Mouse (Mus musculus) stomach, embryonic 14.5 days (tissue): ENCODE measurements around the gene Ppp1r10. TPM values are rescaled to one million over a fixed set of nuclear protein-coding genes. Genes with fewer than 3 reads are reported as not detected.
"Not testable (repeated sequence)": the region's sequence is repeated elsewhere in the genome, so short reads cannot be mapped to it uniquely, and the experiment has no call there.

Experiments used
- ATAC-seq: fragments of 200-750 bp; cut with Nextera tagmentation; 2 replicates; pipeline ENCODE4 v1.8.0; 2017; ENCODE audit warnings: low read depth, moderate TSS enrichment; ENCODE audit not compliant: insufficient number of reproducible peaks, insufficient read depth, low FRiP score
- H3K27ac ChIP-seq: fragments of 300-500 bp; sonication (generic); 2 replicates; pipeline ENCODE4 v1.5.1; 2014; ENCODE audit warnings: mild to moderate bottlenecking, low read length, moderate library complexity, mixed read lengths
- H3K27me3 ChIP-seq: fragments of 300-500 bp; sonication (generic); 2 replicates; pipeline ENCODE4 v1.6.1; 2014; ENCODE audit warnings: low read length, control low read depth, mixed read lengths; ENCODE audit not compliant: control insufficient read depth, insufficient read depth
- H3K36me3 ChIP-seq: fragments of 300-500 bp; sonication (generic); 2 replicates; pipeline ENCODE4 v1.6.1; 2014; ENCODE audit warnings: mild to moderate bottlenecking, control low read depth, low read length, moderate library complexity, mixed read lengths; ENCODE audit not compliant: control insufficient read depth, insufficient read depth
- H3K4me1 ChIP-seq: fragments of 300-500 bp; sonication (generic); 2 replicates; pipeline ENCODE4 v1.6.1; 2014; ENCODE audit warnings: low read length, control low read depth, mixed read lengths; ENCODE audit not compliant: control insufficient read depth, insufficient read depth
- H3K4me2 ChIP-seq: fragments of 300-500 bp; sonication (generic); replicated peaks from 2 replicates; pipeline ENCODE4 v1.6.1; 2014; ENCODE audit warnings: low read depth, low read length, control low read depth
- H3K4me3 ChIP-seq: fragments of 300-500 bp; sonication (generic); 2 replicates; pipeline ENCODE4 v1.5.1; 2014; ENCODE audit warnings: low read depth, low read length, control low read depth
- H3K9ac ChIP-seq: fragments of 300-500 bp; sonication (generic); replicated peaks from 2 replicates; pipeline ENCODE4 v1.6.1; 2014; ENCODE audit warnings: low read depth, mild to moderate bottlenecking, control low read depth, low read length, moderate library complexity, mixed read lengths
- H3K9me3 ChIP-seq: fragments of 300-500 bp; sonication (generic); 2 replicates; pipeline ENCODE4 v1.6.1; 2016; ENCODE audit warnings: low read depth, low read length, control low read depth; ENCODE audit not compliant: control insufficient read depth
- WGBS: fragments of 180-500 bp; shearing (Covaris S2); extraction: QIAGEN DNeasy Blood & Tissue Kit; methylation state at CpG from one replicate; pipeline ENCODE4 v1.1.7; 2014; 5-methylcytosine and 5-hydroxymethylcytosine counted together
- polyA plus RNA-seq: library from polyadenylated mRNA; unstranded; fragments of >200 nt; fragmentation: Nextera tagmentation; extraction: Ambion mirVana; gene quantifications from 2 replicates; pipeline ENCODE4 v1.2.1, GENCODE M21; 2014

The Ppp1r10 gene
- polyA plus RNA-seq, 1 experiment from 2014 or later, result 35.4 TPM

- no peak for ATAC-seq
- peaks cover 55% of the 10 kb centered on the region for H3K36me3 ChIP-seq
- H3K9ac ChIP-seq, result no peak overlapping the region
- H3K4me2 ChIP-seq, result no peak overlapping the region
- no peak overlapping the region for H3K4me3 ChIP-seq
- 98% methylated on average over 2 of the region's 2 CpGs for WGBS
- H3K9me3 ChIP-seq, result no peaks in the 10 kb centered on the region
- no peaks in the 10 kb centered on the region for H3K27me3 ChIP-seq
- no peaks in the 10 kb centered on the region for H3K4me1 ChIP-seq
- no peak overlapping the region for H3K27ac ChIP-seq
Measured at GRCm38 (mm10) chr17:35929534-35929933, 13.3 kb downstream of the Ppp1r10 start.

GRCm38 (mm10) chr17:35930627-35931026 is 14.4 kb downstream of the Ppp1r10 start:
- H3K4me3 ChIP-seq, result no peak overlapping the region
- no peak for ATAC-seq
- no peaks in the 10 kb centered on the region for H3K27me3 ChIP-seq
- no peak overlapping the region for H3K9ac ChIP-seq
- no peak overlapping the region for H3K27ac ChIP-seq
- no peaks in the 10 kb centered on the region for H3K9me3 ChIP-seq
- no peaks in the 10 kb centered on the region for H3K4me1 ChIP-seq
- peaks cover 45% of the 10 kb centered on the region for H3K36me3 ChIP-seq
- 96% methylated on average over 12 of the region's 12 CpGs for WGBS
- H3K4me2 ChIP-seq, result no peak overlapping the region

GRCm38 (mm10) chr17:35932608-35933007 is 16.4 kb downstream of the Ppp1r10 start:
- peaks cover 29% of the 10 kb centered on the region for H3K36me3 ChIP-seq
- no peaks in the 10 kb centered on the region for H3K9me3 ChIP-seq
- H3K27me3 ChIP-seq, result no peaks in the 10 kb centered on the region
- no peak overlapping the region for H3K4me3 ChIP-seq
- no peaks in the 10 kb centered on the region for H3K4me1 ChIP-seq
- 84% methylated on average over 4 of the region's 4 CpGs for WGBS
- no peak overlapping the region for H3K9ac ChIP-seq
- H3K27ac ChIP-seq, result no peak overlapping the region
- H3K4me2 ChIP-seq, result no peak overlapping the region
- no peak for ATAC-seq

- ATAC-seq, H3K36me3 ChIP-seq, H3K4me2 ChIP-seq, H3K27ac ChIP-seq, H3K27me3 ChIP-seq, H3K9me3 ChIP-seq, H3K4me1 ChIP-seq, H3K4me3 ChIP-seq, H3K9ac ChIP-seq: not testable (repeated sequence)
- 89% methylated on average over 14 of the region's 14 CpGs for WGBS
Measured at GRCm38 (mm10) chr17:35935763-35936162, 19.5 kb downstream of the Ppp1r10 start.

DNA sequence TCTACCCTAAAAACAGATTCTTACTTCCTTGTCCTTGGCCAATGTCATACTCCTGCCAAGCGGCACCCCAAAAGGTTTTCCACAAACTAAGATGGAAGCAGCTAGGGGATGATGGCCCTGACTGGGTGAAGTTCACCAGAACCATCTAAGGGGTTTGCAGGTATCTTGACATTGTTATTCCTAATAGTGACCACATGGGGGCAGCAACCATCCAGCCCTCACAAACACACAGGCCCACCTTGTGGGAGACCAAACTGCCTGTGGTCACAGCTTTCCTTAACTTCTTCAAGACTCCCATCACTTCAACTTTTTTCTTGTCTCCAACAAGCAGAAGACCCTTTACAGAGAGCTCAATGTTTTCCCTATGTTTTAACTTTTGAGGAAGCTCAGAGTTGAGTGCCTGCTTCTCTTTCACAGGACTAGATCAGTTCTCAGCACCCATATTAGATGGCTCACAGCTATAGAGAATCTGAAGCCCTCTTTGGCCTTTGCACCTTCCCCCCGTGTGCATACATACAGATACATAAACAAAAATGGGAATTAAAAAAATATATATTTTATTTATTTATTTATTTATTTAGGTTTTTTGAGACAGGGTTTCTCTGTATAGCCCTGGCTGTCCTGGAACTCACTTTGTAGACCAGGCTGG is 21.6 kb downstream of the Ppp1r10 start:
- no peaks in the 10 kb centered on the region for H3K4me1 ChIP-seq
- H3K9me3 ChIP-seq, result no peaks in the 10 kb centered on the region
- ATAC-seq, result no peak
- H3K27ac ChIP-seq, result no peak overlapping the region
- WGBS, result 44% methylated on average over 2 of the region's 2 CpGs
- no peak overlapping the region for H3K9ac ChIP-seq
- no peak overlapping the region for H3K4me3 ChIP-seq
- no peaks in the 10 kb centered on the region for H3K27me3 ChIP-seq
- H3K4me2 ChIP-seq, result no peak overlapping the region
- no peaks in the 10 kb centered on the region for H3K36me3 ChIP-seq

GRCm38 (mm10) chr17:35939108-35939507 is 22.9 kb downstream of the Ppp1r10 start:
- Histone ChIP-seq H3K4me3 (no peak overlapping the region), H3K9me3 (no peaks in the 10 kb centered on the region), H3K4me2 (no peak overlapping the region), H3K27ac (no peak overlapping the region), H3K9ac (no peak overlapping the region), H3K36me3 (no peaks in the 10 kb centered on the region), H3K4me1 (no peaks in the 10 kb centered on the region), H3K27me3 (no peaks in the 10 kb centered on the region)
- 33% methylated on average over 2 of the region's 2 CpGs for WGBS
- no peak for ATAC-seq

DNA sequence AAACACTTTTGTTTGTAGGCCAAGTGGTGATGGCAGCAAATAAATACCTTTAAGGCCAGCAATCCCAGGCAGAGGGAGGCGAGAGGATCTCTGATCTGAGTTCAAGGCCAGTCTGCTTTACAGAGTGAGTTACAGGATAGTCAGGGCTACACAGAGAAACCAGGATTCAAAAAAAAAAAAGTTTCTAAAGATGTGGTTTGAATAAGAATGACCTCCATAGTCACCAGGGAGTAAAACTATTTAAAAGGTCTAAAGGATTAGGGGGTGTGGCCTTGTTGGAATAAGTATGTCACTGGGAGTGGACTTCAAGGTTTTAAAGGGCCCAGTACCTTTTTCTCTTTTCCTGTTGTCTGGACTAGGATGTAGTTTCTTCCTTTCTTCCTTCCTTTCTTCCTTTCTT is 23.7 kb downstream of the Ppp1r10 start:
- ATAC-seq, result no peak
- H3K4me3 ChIP-seq, result no peak overlapping the region
- no peak overlapping the region for H3K9ac ChIP-seq
- no peak overlapping the region for H3K27ac ChIP-seq
- no peaks in the 10 kb centered on the region for H3K27me3 ChIP-seq
- no peaks in the 10 kb centered on the region for H3K9me3 ChIP-seq
- H3K4me2 ChIP-seq, result no peak overlapping the region
- H3K36me3 ChIP-seq, result no peaks in the 10 kb centered on the region
- no peaks in the 10 kb centered on the region for H3K4me1 ChIP-seq
- WGBS, result 65% methylated on average over 1 of the region's 1 CpGs

DNA sequence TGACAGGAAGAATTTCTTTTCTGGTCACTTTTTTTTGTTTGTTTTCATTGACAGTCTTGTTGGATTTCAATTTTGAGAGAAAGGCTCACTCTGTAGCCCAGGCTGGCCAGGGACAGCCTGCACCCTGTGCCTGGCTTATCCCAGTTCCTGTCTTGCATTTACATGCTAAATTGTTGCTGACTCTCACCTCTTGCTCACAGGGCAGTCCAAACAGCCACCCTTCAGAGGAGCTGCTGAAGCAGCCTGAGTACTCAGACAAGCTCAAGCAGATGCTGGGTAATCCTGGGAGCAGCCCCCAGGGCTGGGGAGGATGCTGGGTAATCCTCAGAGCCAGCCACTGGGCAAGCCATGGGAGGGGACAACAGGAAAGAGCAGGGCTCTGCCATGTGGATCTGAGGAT is 34.7 kb downstream of the Ppp1r10 start:
- ATAC-seq, H3K9ac ChIP-seq, H3K4me1 ChIP-seq, H3K36me3 ChIP-seq, H3K27ac ChIP-seq, H3K4me3 ChIP-seq, H3K27me3 ChIP-seq, H3K4me2 ChIP-seq, H3K9me3 ChIP-seq: not testable (repeated sequence)

DNA sequence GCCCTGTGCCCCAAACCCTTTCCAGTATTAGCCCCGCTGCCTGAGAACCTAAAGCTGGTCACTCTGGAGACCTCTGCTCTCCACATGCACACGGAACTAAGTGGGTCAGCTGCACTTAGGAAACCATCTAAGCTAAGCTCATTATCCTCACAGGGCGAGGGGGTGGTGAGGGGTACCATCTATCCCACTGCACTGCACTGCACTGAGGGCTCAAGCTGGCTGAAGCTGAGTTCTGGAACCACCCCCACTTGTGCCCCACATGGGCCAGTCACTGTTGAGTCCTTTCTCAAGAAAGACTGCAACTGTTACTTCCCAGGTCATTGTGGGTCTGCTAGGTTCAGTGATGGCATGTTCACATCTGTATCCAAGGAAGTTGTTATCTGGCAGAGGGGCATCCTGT is 36.3 kb downstream of the Ppp1r10 start:
- not testable (repeated sequence) for H3K9me3 ChIP-seq, H3K27me3 ChIP-seq, H3K9ac ChIP-seq, H3K4me1 ChIP-seq, H3K27ac ChIP-seq, ATAC-seq, H3K4me2 ChIP-seq, H3K4me3 ChIP-seq
- WGBS, result 71% methylated on average over 1 of the region's 3 CpGs
- H3K36me3 ChIP-seq, result peaks cover 15% of the 10 kb centered on the region
